Mouse (Mus musculus) monocyte, adult 2 months (primary cell): ENCODE results near the gene Ehd2.

Experiments used
- DNase-seq, 2 experiments: peaks; one replicate each; pipeline ENCODE4 v3.0.0; 2022; ENCODE audit warnings: low spot score in 2 of 2, low read depth in 1 of 2

The Ehd2 gene

GRCm38 (mm10) chr7:15910521-15910920 is 56.8 kb downstream of the Ehd2 start:
- no peak for DNase-seq

- DNase-seq = no peak
Measured at GRCm38 (mm10) chr7:15907971-15908590, 59.3 kb downstream of the Ehd2 start.

- no peak for DNase-seq
Measured at GRCm38 (mm10) chr7:15906602-15907001, 60.8 kb downstream of the Ehd2 start.

GRCm38 (mm10) chr7:15905861-15906260 is 61.5 kb downstream of the Ehd2 start:
- no peak for DNase-seq

- no peak for DNase-seq
Measured at GRCm38 (mm10) chr7:15901366-15902048, 65.9 kb downstream of the Ehd2 start.
